Mouse (Mus musculus): ENCODE results near the gene Fam229a. TPM values are rescaled to one million over a fixed set of nuclear protein-coding genes. Genes with fewer than 3 reads are reported as not detected.
"Not testable (repeated sequence)": the region's sequence is repeated elsewhere in the genome, so short reads cannot be mapped to it uniquely, and the experiment has no call there.

Fam229a gene
- polyA plus RNA-seq, 1 experiment from 2014 or later: not detected

GRCm38 (mm10) chr4:129511413-129512096 lies 20.6 kb downstream of the Fam229a start:
- peaks cover 16% of the 10 kb centered on the region for H3K36me3 ChIP-seq
- no peak overlapping the region for H3K9ac ChIP-seq
- WGBS: 54% methylated on average over 6 of the region's 6 CpGs
- H3K4me1 ChIP-seq: peaks cover 49% of the 10 kb centered on the region
- no peak overlapping the region for H3K4me3 ChIP-seq (replicated peaks)
- no peaks in the 10 kb centered on the region for H3K9me3 ChIP-seq (replicated peaks)
- H3K27me3 ChIP-seq: no peaks in the 10 kb centered on the region
- no peak overlapping the region for H3K4me2 ChIP-seq
- 0 out of 2 replicates have a peak overlapping the region, but pooled peaks have one; percentile 1 for H3K27ac ChIP-seq
- ATAC-seq (replicated peaks; ENCODE audit: low FRiP score): no peak

- ATAC-seq (replicated peaks; ENCODE audit: low FRiP score): peak; percentile 87
- H3K9ac ChIP-seq: peak within 1 kb of the TSS; percentile 100
- H3K36me3 ChIP-seq: peaks cover 33% of the 10 kb centered on the region
- peaks cover 59% of the 10 kb centered on the region for H3K4me1 ChIP-seq
- H3K9me3 ChIP-seq (replicated peaks): no peaks in the 10 kb centered on the region
- peak within 1 kb of the TSS; percentile 100 for H3K4me3 ChIP-seq (replicated peaks)
- H3K27ac ChIP-seq: peak within 1 kb of the TSS; percentile 96
- H3K27me3 ChIP-seq: no peaks in the 10 kb centered on the region
- 4% methylated on average over 47 of the region's 47 CpGs for WGBS
- H3K4me2 ChIP-seq: peak within 1 kb of the TSS; percentile 84
Observed at GRCm38 (mm10) chr4:129513086-129513767, 22.2 kb downstream of the Fam229a start, which contains the start of gene Marcksl1. TSS of gene Marcksl1 (plus strand) at chr4:129513581.

- no peaks in the 10 kb centered on the region for H3K9me3 ChIP-seq (replicated peaks)
- ATAC-seq (replicated peaks; ENCODE audit: low FRiP score): peak; percentile 40
- peaks cover 57% of the 10 kb centered on the region for H3K4me1 ChIP-seq
- no peaks in the 10 kb centered on the region for H3K27me3 ChIP-seq
- H3K27ac ChIP-seq: peak overlapping the region; percentile 96
- H3K4me2 ChIP-seq: peak overlapping the region; percentile 84
- H3K4me3 ChIP-seq (replicated peaks): peak overlapping the region; percentile 100
- peaks cover 40% of the 10 kb centered on the region for H3K36me3 ChIP-seq
- H3K9ac ChIP-seq: peak overlapping the region; percentile 100
- WGBS: under 1% methylated on average over 39 of the region's 57 CpGs
Observed at GRCm38 (mm10) chr4:129513891-129514290, 22.9 kb downstream of the Fam229a start.

GRCm38 (mm10) chr4:129514300-129514898 lies 23.4 kb downstream of the Fam229a start:
- peak overlapping the region; percentile 100 for H3K9ac ChIP-seq
- peaks cover 43% of the 10 kb centered on the region for H3K36me3 ChIP-seq
- H3K9me3 ChIP-seq (replicated peaks): no peaks in the 10 kb centered on the region
- peak overlapping the region; percentile 84 for H3K4me2 ChIP-seq
- no peaks in the 10 kb centered on the region for H3K27me3 ChIP-seq
- peak overlapping the region; percentile 96 for H3K27ac ChIP-seq
- peaks cover 52% of the 10 kb centered on the region for H3K4me1 ChIP-seq
- peak; percentile 60 for ATAC-seq (replicated peaks; ENCODE audit: low FRiP score)
- H3K4me3 ChIP-seq (replicated peaks): peak overlapping the region; percentile 100
- under 1% methylated on average over 35 of the region's 35 CpGs for WGBS

DNA sequence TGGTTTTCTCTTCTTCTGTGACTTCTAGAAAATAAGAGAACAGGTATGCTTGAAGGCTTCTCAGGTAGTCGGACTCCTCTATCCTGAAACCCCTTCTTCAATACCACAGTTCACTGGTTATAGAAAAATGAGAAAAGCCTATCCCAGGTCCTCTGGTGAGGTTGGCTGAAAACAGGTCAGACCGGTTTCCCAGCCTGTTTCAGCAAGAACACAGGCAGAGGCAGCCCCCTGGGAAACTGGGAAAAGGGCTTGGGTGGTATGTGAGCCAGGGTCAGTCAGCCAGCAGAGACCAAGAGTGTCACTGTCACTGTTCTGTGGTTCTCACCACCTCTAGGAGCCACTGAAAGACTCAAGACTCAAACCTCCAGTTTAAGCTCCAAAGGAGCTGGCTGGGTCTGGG lies 25.9 kb downstream of the Fam229a start:
- Histone ChIP-seq H3K4me2 (peak overlapping the region; percentile 84; the same call in 1 of the 2 replicates), H3K9ac (no peak overlapping the region), H3K36me3 (peaks cover 68% of the 10 kb centered on the region), H3K27ac (peak overlapping the region; percentile 87), H3K4me1 (peaks cover 35% of the 10 kb centered on the region), H3K4me3 (replicated peaks) (no peak overlapping the region), H3K27me3 (no peaks in the 10 kb centered on the region), H3K9me3 (replicated peaks) (no peaks in the 10 kb centered on the region)
- 49% methylated on average over 2 of the region's 2 CpGs for WGBS
- no peak for ATAC-seq (replicated peaks; ENCODE audit: low FRiP score)

GRCm38 (mm10) chr4:129518519-129518918 lies 27.5 kb downstream of the Fam229a start:
- H3K27me3 ChIP-seq: no peaks in the 10 kb centered on the region
- no peak overlapping the region for H3K4me2 ChIP-seq
- H3K4me1 ChIP-seq: peaks cover 25% of the 10 kb centered on the region
- no peaks in the 10 kb centered on the region for H3K9me3 ChIP-seq (replicated peaks)
- H3K4me3 ChIP-seq (replicated peaks): no peak overlapping the region
- no peak overlapping the region for H3K27ac ChIP-seq
- WGBS: 88% methylated on average over 8 of the region's 8 CpGs
- no peak for ATAC-seq (replicated peaks; ENCODE audit: low FRiP score)
- peaks cover 84% of the 10 kb centered on the region for H3K36me3 ChIP-seq
- H3K9ac ChIP-seq: no peak overlapping the region

DNA sequence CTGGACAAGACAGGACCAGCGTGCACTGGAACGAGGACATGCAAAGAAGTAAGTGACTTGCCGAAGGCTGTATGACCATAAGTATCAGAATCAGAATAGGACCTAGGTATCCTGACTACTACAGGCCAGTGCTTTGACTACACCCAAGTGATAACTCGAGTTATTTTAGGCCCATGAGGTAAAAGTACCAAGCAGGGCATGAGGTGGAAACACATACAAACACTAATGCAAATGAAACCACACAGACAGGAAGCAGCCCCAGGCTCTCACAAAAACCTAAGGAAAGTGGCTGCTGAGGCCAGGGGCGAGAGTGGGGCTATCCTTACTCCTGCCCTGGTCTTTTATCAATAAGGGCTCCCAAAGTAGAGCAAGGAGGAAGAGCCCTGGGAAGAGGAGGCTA lies 34.3 kb downstream of the Fam229a start:
- Histone ChIP-seq H3K27me3 (no peaks in the 10 kb centered on the region), H3K27ac (no peak overlapping the region), H3K4me2 (no peak overlapping the region), H3K4me1 (no peaks in the 10 kb centered on the region), H3K36me3 (peaks cover 97% of the 10 kb centered on the region), H3K9ac (no peak overlapping the region), H3K9me3 (replicated peaks) (no peaks in the 10 kb centered on the region), H3K4me3 (replicated peaks) (no peak overlapping the region)
- no peak for ATAC-seq (replicated peaks; ENCODE audit: low FRiP score)
- 94% methylated on average over 5 of the region's 5 CpGs for WGBS

GRCm38 (mm10) chr4:129525889-129526288 lies 34.9 kb downstream of the Fam229a start:
- ATAC-seq (replicated peaks; ENCODE audit: low FRiP score): no peak
- 62% methylated on average over 3 of the region's 3 CpGs for WGBS

DNA sequence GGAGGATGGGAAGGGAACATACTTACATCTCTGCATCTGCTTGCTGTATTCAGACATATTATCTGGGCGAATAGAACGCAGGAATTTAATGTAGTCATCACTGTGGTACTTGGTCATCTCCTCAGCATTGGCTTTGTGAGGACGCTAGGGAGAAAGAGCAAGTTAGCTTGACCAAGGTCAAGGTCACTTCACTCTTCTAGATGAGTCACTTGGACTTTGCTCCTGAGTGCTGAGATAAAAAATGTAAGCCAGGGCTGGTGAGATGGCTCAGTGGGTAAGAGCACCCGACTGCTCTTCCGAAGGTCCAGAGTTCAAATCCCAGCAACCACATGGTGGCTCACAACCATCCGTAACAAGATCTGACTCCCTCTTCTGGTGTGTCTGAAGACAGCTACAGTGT lies 37.9 kb downstream of the Fam229a start:
- not testable (repeated sequence) for H3K9me3 ChIP-seq (replicated peaks); ATAC-seq (replicated peaks; ENCODE audit: low FRiP score); H3K9ac ChIP-seq; H3K4me2 ChIP-seq; H3K27me3 ChIP-seq; H3K27ac ChIP-seq; H3K4me1 ChIP-seq; H3K4me3 ChIP-seq (replicated peaks)
- 93% methylated on average over 6 of the region's 6 CpGs for WGBS
- H3K36me3 ChIP-seq: peaks cover 95% of the 10 kb centered on the region

More at GRCm38 (mm10) chr4:129525889-129526288, 34.9 kb downstream of the Fam229a start:
- no peak overlapping the region for H3K4me2 ChIP-seq
- peaks cover 97% of the 10 kb centered on the region for H3K36me3 ChIP-seq
- no peaks in the 10 kb centered on the region for H3K27me3 ChIP-seq
- no peaks in the 10 kb centered on the region for H3K9me3 ChIP-seq (replicated peaks)
- H3K4me1 ChIP-seq: no peaks in the 10 kb centered on the region
- H3K4me3 ChIP-seq (replicated peaks): no peak overlapping the region
- no peak overlapping the region for H3K9ac ChIP-seq
- H3K27ac ChIP-seq: no peak overlapping the region

DNA sequence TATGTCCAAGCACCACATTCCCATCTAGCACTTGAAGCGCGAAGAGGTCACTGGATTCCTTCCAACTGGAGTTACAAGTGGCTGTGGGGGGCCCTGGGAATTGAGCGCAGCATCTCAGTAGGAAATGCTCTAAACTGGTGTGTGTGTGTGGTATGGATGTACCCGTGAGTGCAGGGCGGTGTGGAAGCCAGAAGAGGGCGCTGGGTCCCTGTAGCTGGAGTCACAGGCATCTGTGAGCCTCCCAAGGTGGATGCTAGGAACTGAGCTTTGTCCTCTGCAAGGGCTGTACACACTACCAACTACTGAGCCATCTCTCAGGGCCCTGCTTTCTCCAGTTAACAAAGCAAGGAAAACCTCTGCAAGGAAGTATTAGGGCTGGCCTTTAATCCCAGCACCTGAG lies 49.0 kb downstream of the Fam229a start:
- H3K4me3 ChIP-seq (replicated peaks): no peak overlapping the region
- H3K4me2 ChIP-seq: no peak overlapping the region
- H3K9ac ChIP-seq: no peak overlapping the region
- H3K36me3 ChIP-seq: peaks cover 47% of the 10 kb centered on the region
- no peaks in the 10 kb centered on the region for H3K27me3 ChIP-seq
- no peak overlapping the region for H3K27ac ChIP-seq
- H3K4me1 ChIP-seq: peaks cover 19% of the 10 kb centered on the region
- H3K9me3 ChIP-seq (replicated peaks): no peaks in the 10 kb centered on the region
- 94% methylated on average over 6 of the region's 6 CpGs for WGBS
- no peak for ATAC-seq (replicated peaks; ENCODE audit: low FRiP score)
